Mouse (Mus musculus) myocyte (in vitro differentiated cells): ENCODE measurements around the gene Tmem274. TPM values are rescaled to one million over a fixed set of nuclear protein-coding genes. Genes with fewer than 3 reads are reported as not detected.

ENCODE experiments used
- H3K27me3 ChIP-seq: one replicate; pipeline ENCODE4 v1.6.1; 2011; ENCODE audit not compliant: control insufficient read depth, insufficient read depth, insufficient read length
- H3K36me3 ChIP-seq: one replicate; pipeline ENCODE4 v1.6.1; 2011; ENCODE audit not compliant: control insufficient read depth, insufficient read depth
- H3K4me2 ChIP-seq: one replicate; pipeline ENCODE4 v1.6.1; 2011; ENCODE audit warnings: low read depth, control low read depth
- H3K4me3 ChIP-seq: one replicate; pipeline ENCODE4 v1.5.1; 2011; ENCODE audit warnings: mild to moderate bottlenecking, control low read depth, moderate library complexity
- H3K79me2 ChIP-seq: one replicate; pipeline ENCODE4 v1.6.1; 2011; ENCODE audit not compliant: control insufficient read depth, insufficient read depth
- H3ac ChIP-seq: one replicate; pipeline ENCODE4 v1.6.1; 2011; ENCODE audit not compliant: control insufficient read depth, insufficient read length
- CEBPB ChIP-seq: IDR thresholded peaks from 2 replicates; pipeline ENCODE4 v1.6.1; 2011; ENCODE audit warnings: mild to moderate bottlenecking, moderate library complexity; ENCODE audit not compliant: poor library complexity, insufficient read depth, severe bottlenecking
- E2F4 ChIP-seq: IDR thresholded peaks from one replicate; pipeline ENCODE4 v1.6.1; 2011; ENCODE audit warnings: mild to moderate bottlenecking, control low read depth, moderate library complexity; ENCODE audit not compliant: insufficient read depth
- MAX ChIP-seq: IDR thresholded peaks from one replicate; pipeline ENCODE4 v1.6.1; 2011; ENCODE audit warnings: low read depth, mild to moderate bottlenecking, control low read depth
- MYOD1 ChIP-seq, 3 experiments: IDR thresholded peaks; one replicate each; pipeline ENCODE4 v1.6.1; 2011; ENCODE audit warnings: control low read depth in 2 of 3, low read depth in 2 of 3, mild to moderate bottlenecking in 2 of 3, moderate library complexity in 1 of 3; ENCODE audit not compliant: insufficient read length in 2 of 3, control insufficient read depth in 1 of 3
- MYOG ChIP-seq, 3 experiments: IDR thresholded peaks; one replicate each; pipeline ENCODE4 v1.6.1; 2011; ENCODE audit warnings: control low read depth in 2 of 3, low read depth in 2 of 3, mild to moderate bottlenecking in 2 of 3; ENCODE audit not compliant: insufficient read length in 2 of 3, control insufficient read depth in 1 of 3, insufficient read depth in 1 of 3
- POLR2A ChIP-seq: IDR thresholded peaks from one replicate; pipeline ENCODE4 v1.6.1; 2011; ENCODE audit warnings: low read depth, mild to moderate bottlenecking, control low read depth, moderate library complexity; ENCODE audit not compliant: insufficient read length
- POLR2AphosphoS2 ChIP-seq: IDR thresholded peaks from one replicate; pipeline ENCODE4 v1.6.1; 2011; ENCODE audit warnings: low read depth, control low read depth; ENCODE audit not compliant: insufficient read length
- REST ChIP-seq: IDR thresholded peaks from one replicate; pipeline ENCODE4 v1.6.1; 2011; ENCODE audit warnings: mild to moderate bottlenecking, control low read depth, moderate library complexity; ENCODE audit not compliant: insufficient read depth, insufficient read length
- SRF ChIP-seq: IDR thresholded peaks from one replicate; pipeline ENCODE4 v1.6.1; 2011; ENCODE audit warnings: low read depth; ENCODE audit not compliant: control insufficient read depth, insufficient read length
- TCF12 ChIP-seq: IDR thresholded peaks from one replicate; pipeline ENCODE4 v1.6.1; 2011; ENCODE audit warnings: mild to moderate bottlenecking, control low read depth; ENCODE audit not compliant: poor library complexity, insufficient read depth, severe bottlenecking
- TCF3 ChIP-seq: IDR thresholded peaks from one replicate; pipeline ENCODE4 v1.6.1; 2011; ENCODE audit warnings: low read depth, control low read depth; ENCODE audit not compliant: insufficient read length
- USF1 ChIP-seq: IDR thresholded peaks from one replicate; pipeline ENCODE4 v1.6.1; 2011; ENCODE audit warnings: low read depth, mild to moderate bottlenecking, control low read depth, moderate library complexity
- polyA plus RNA-seq: library from polyadenylated mRNA; unstranded; fragments of >200 nt; fragmentation: generic; extraction: Trizol; gene quantifications from one replicate; pipeline ENCODE4 v1.2.1, GENCODE M21; 2012; ENCODE audit warnings: missing spikeins

The Tmem274 gene
- polyA plus RNA-seq, 1 experiment = not detected

- H3K79me2 ChIP-seq = peaks cover 36% of the 10 kb centered on the region
- peak overlapping the region; percentile 67 for H3ac ChIP-seq
- peaks cover 18% of the 10 kb centered on the region for H3K36me3 ChIP-seq
- peak overlapping the region; percentile 80 for H3K4me2 ChIP-seq
- no peaks in the 10 kb centered on the region for H3K27me3 ChIP-seq
- TF ChIP-seq MYOD1 (IDR thresholded peaks at IDR 0.05; ENCODE audit: control insufficient read depth in 1 of 3, insufficient read length in 2 of 3, low read depth in 2 of 3) = no peak
- no peak for TF ChIP-seq MYOG (IDR thresholded peaks at IDR 0.05; ENCODE audit: control insufficient read depth in 1 of 3, insufficient read depth in 1 of 3, insufficient read length in 2 of 3, low read depth in 2 of 3)
- no peak for TF ChIP-seq MAX
- TF ChIP-seq CEBPB = no peak
- TF ChIP-seq TCF12 = no peak
- TF ChIP-seq REST = no peak
- no peak for TF ChIP-seq USF1
- TF ChIP-seq SRF = no peak
- no peak for TF ChIP-seq E2F4
- TF ChIP-seq POLR2AphosphoS2 = no peak
- no peak for TF ChIP-seq POLR2A
- no peak for TF ChIP-seq TCF3
- H3K4me3 ChIP-seq = peak overlapping the region; percentile 91
Measured at GRCm38 (mm10) chr4:149485825-149486206, 8.6 kb downstream of the Tmem274 start.

GRCm38 (mm10) chr4:149487729-149488128 lies 10.6 kb downstream of the Tmem274 start:
- Histone ChIP-seq H3ac (no peak overlapping the region), H3K79me2 (peaks cover 36% of the 10 kb centered on the region), H3K4me3 (peak overlapping the region; percentile 91), H3K36me3 (peaks cover 21% of the 10 kb centered on the region), H3K27me3 (no peaks in the 10 kb centered on the region), H3K4me2 (peak overlapping the region; percentile 80)
- TF ChIP-seq MAX = no peak
- no peak for TF ChIP-seq CEBPB
- TF ChIP-seq POLR2A = no peak
- peak; percentile 65 to 90 (median 88) for TF ChIP-seq MYOD1 (IDR thresholded peaks at IDR 0.05; ENCODE audit: control insufficient read depth in 1 of 3, insufficient read length in 2 of 3, low read depth in 2 of 3)
- no peak for TF ChIP-seq POLR2AphosphoS2
- peak; percentile 53 for TF ChIP-seq TCF3
- TF ChIP-seq MYOG (IDR thresholded peaks at IDR 0.05; ENCODE audit: control insufficient read depth in 1 of 3, insufficient read depth in 1 of 3, insufficient read length in 2 of 3, low read depth in 2 of 3) = peak; percentile 46 to 90 (median 85)
- no peak for TF ChIP-seq E2F4
- no peak for TF ChIP-seq REST

GRCm38 (mm10) chr4:149489415-149490240 lies 12.4 kb downstream of the Tmem274 start:
- Histone ChIP-seq H3K79me2 (peaks cover 17% of the 10 kb centered on the region), H3K27me3 (no peaks in the 10 kb centered on the region), H3K4me3 (no peak overlapping the region), H3K36me3 (peaks cover 34% of the 10 kb centered on the region), H3K4me2 (no peak overlapping the region), H3ac (no peak overlapping the region)
- no peak for TF ChIP-seq E2F4
- no peak for TF ChIP-seq SRF
- no peak for TF ChIP-seq REST
- TF ChIP-seq POLR2A = no peak
- TF ChIP-seq MYOD1 (IDR thresholded peaks at IDR 0.05; ENCODE audit: control insufficient read depth in 1 of 3, insufficient read length in 2 of 3, low read depth in 2 of 3) = no peak
- TF ChIP-seq USF1 = no peak
- TF ChIP-seq CEBPB = no peak
- TF ChIP-seq TCF12 = no peak
- no peak for TF ChIP-seq MAX
- no peak for TF ChIP-seq TCF3
- no peak for TF ChIP-seq MYOG (IDR thresholded peaks at IDR 0.05; ENCODE audit: control insufficient read depth in 1 of 3, insufficient read depth in 1 of 3, insufficient read length in 2 of 3, low read depth in 2 of 3)
- no peak for TF ChIP-seq POLR2AphosphoS2

GRCm38 (mm10) chr4:149491151-149491550 lies 14.0 kb downstream of the Tmem274 start:
- no peak overlapping the region for H3K4me2 ChIP-seq
- TF ChIP-seq USF1 = no peak
- peaks cover 45% of the 10 kb centered on the region for H3K36me3 ChIP-seq
- no peak overlapping the region for H3ac ChIP-seq
- H3K27me3 ChIP-seq = no peaks in the 10 kb centered on the region
- H3K79me2 ChIP-seq = peaks cover 7% of the 10 kb centered on the region
- H3K4me3 ChIP-seq = no peak overlapping the region

GRCm38 (mm10) chr4:149496612-149497011 lies 19.4 kb downstream of the Tmem274 start:
- Histone ChIP-seq H3K36me3 (peaks cover 34% of the 10 kb centered on the region), H3K79me2 (no peaks in the 10 kb centered on the region), H3K4me2 (no peak overlapping the region), H3K4me3 (no peak overlapping the region), H3K27me3 (no peaks in the 10 kb centered on the region), H3ac (no peak overlapping the region)
- no peak for TF ChIP-seq TCF12
- TF ChIP-seq E2F4 = no peak
- no peak for TF ChIP-seq TCF3
- no peak for TF ChIP-seq MYOG (IDR thresholded peaks at IDR 0.05; ENCODE audit: control insufficient read depth in 1 of 3, insufficient read depth in 1 of 3, insufficient read length in 2 of 3, low read depth in 2 of 3)
- no peak for TF ChIP-seq MAX
- TF ChIP-seq CEBPB = no peak
- TF ChIP-seq MYOD1 (IDR thresholded peaks at IDR 0.05; ENCODE audit: control insufficient read depth in 1 of 3, insufficient read length in 2 of 3, low read depth in 2 of 3) = no peak
- TF ChIP-seq USF1 = no peak
- TF ChIP-seq POLR2A = no peak
- no peak for TF ChIP-seq SRF
- no peak for TF ChIP-seq POLR2AphosphoS2
- no peak for TF ChIP-seq REST
